Mouse (Mus musculus): ENCODE data around the gene Rab10.
"Not testable (repeated sequence)": the region's sequence is repeated elsewhere in the genome, so short reads cannot be mapped to it uniquely, and the experiment has no call there.

The Rab10 gene

GRCm38 (mm10) chr12:3309391-3310320, at the start of gene Rab10:
Gene Rab10, minus strand, starts transcription at chr12:3309969.
- peak; percentile 99 for DNase-seq (ENCODE audit: low read depth, low spot score)

- DNase-seq (ENCODE audit: low read depth, low spot score) = peak; percentile 74
These were observed 49.5 kb upstream of the Rab10 start for GRCm38 (mm10) chr12:3359302-3359701.

- peak; percentile 80 for DNase-seq (ENCODE audit: low read depth, low spot score)
These were observed 47.1 kb upstream of the Rab10 start for GRCm38 (mm10) chr12:3356824-3357223.

- no peak for DNase-seq (ENCODE audit: low read depth, low spot score)
These were observed 45.3 kb upstream of the Rab10 start for GRCm38 (mm10) chr12:3355068-3355467.

- no peak for DNase-seq (ENCODE audit: low read depth, low spot score)
These were observed 42.4 kb upstream of the Rab10 start for GRCm38 (mm10) chr12:3352216-3352615.

GRCm38 (mm10) chr12:3350136-3350535, 40.4 kb upstream of the Rab10 start:
- no peak for DNase-seq (ENCODE audit: low read depth, low spot score)

- no peak for DNase-seq (ENCODE audit: low read depth, low spot score)
These were observed 39.6 kb upstream of the Rab10 start for GRCm38 (mm10) chr12:3349387-3349786.

GRCm38 (mm10) chr12:3347682-3348081, 37.9 kb upstream of the Rab10 start:
- DNase-seq (ENCODE audit: low read depth, low spot score) = no peak

GRCm38 (mm10) chr12:3345038-3345437, 35.3 kb upstream of the Rab10 start:
- no peak for DNase-seq (ENCODE audit: low read depth, low spot score)

GRCm38 (mm10) chr12:3344155-3344554, 34.4 kb upstream of the Rab10 start:
- no peak for DNase-seq (ENCODE audit: low read depth, low spot score)

- DNase-seq (ENCODE audit: low read depth, low spot score) = peak; percentile 79
These were observed 29.2 kb upstream of the Rab10 start for GRCm38 (mm10) chr12:3338931-3339330.

- no peak for DNase-seq (ENCODE audit: low read depth, low spot score)
These were observed 19.9 kb upstream of the Rab10 start for GRCm38 (mm10) chr12:3329677-3330076.

- no peak for DNase-seq (ENCODE audit: low read depth, low spot score)
These were observed 15.5 kb upstream of the Rab10 start for GRCm38 (mm10) chr12:3325232-3325631.

GRCm38 (mm10) chr12:3323241-3323640, 13.5 kb upstream of the Rab10 start:
- no peak for DNase-seq (ENCODE audit: low read depth, low spot score)

- no peak for DNase-seq (ENCODE audit: low read depth, low spot score)
These were observed 9.6 kb upstream of the Rab10 start for GRCm38 (mm10) chr12:3319377-3319776.

- no peak for DNase-seq (ENCODE audit: low read depth, low spot score)
These were observed 7.2 kb upstream of the Rab10 start for GRCm38 (mm10) chr12:3316937-3317336.

GRCm38 (mm10) chr12:3316083-3316482, 6.3 kb upstream of the Rab10 start:
- no peak for DNase-seq (ENCODE audit: low read depth, low spot score)

GRCm38 (mm10) chr12:3312886-3313285, 3.1 kb upstream of the Rab10 start:
- peak; percentile 32 for DNase-seq (ENCODE audit: low read depth, low spot score)

- no peak for DNase-seq (ENCODE audit: low read depth, low spot score)
These were observed 538 bp upstream of the Rab10 start for GRCm38 (mm10) chr12:3310321-3310692.

GRCm38 (mm10) chr12:3308541-3309241, 1.1 kb downstream of the Rab10 start:
- DNase-seq (ENCODE audit: low read depth, low spot score) = peak; percentile 41

GRCm38 (mm10) chr12:3307587-3307986, 2.2 kb downstream of the Rab10 start:
- no peak for DNase-seq (ENCODE audit: low read depth, low spot score)

GRCm38 (mm10) chr12:3305238-3305637, 4.5 kb downstream of the Rab10 start:
- DNase-seq (ENCODE audit: low read depth, low spot score) = no peak

GRCm38 (mm10) chr12:3297622-3298021, 12.1 kb downstream of the Rab10 start:
- DNase-seq (ENCODE audit: low read depth, low spot score) = not testable (repeated sequence)

Measured in CD4-positive helper T cell, adult 2 months (primary cell).